Mouse (Mus musculus): ENCODE measurements around the gene Vmn1r4.

The Vmn1r4 gene

GRCm38 (mm10) chr6:56917578-56918368 is 6.0 kb upstream of the Vmn1r4 start:
- no peak for DNase-seq (ENCODE audit: low read depth)

- no peak for DNase-seq (ENCODE audit: low read depth)
These were observed 4.3 kb upstream of the Vmn1r4 start for GRCm38 (mm10) chr6:56919330-56920044.

DNA sequence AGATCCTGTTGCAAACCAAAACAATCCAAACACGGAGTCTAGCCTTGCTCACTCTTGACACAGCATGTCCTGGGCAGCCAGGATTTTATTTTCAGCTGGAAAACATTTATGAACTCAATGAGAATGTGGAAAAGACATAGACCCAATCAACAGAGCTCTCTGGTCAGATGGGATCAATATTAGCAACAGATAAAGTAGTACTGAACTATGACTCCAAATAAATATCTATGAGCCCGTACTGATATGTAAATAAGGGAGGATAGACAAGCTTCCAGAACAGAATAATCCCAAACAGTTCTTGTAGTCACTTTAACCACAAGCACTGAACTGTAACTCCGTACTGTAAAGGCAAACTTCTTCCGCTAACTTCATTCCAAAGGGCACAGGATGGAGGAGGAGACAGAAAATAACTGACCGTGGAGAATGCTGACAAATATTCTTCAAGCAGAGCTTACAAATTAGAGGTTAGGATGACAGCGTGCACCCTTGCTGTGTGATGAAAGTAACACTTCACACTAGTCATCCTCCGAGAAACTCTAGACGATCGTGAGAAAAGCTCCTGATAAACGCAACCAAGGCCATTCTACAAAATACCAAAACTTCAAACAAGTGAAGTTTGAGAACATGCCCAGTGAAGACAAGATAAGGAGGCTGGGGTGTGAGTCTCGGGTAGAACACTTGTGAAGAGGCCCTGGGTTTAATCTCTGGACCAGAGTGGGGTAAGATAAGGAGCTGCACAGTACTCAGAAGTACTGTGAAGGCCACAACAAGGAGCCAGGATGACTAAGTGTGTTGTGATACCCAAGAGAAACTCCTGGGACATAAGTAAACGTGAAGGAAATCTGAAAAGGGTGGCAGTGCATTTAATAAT is 3.4 kb upstream of the Vmn1r4 start:
- DNase-seq (ENCODE audit: low read depth) = no peak

GRCm38 (mm10) chr6:56923331-56923725 is 487 bp upstream of the Vmn1r4 start:
- DNase-seq (ENCODE audit: low read depth) = no peak

- DNase-seq (ENCODE audit: low read depth) = no peak
These were observed 8.0 kb downstream of the Vmn1r4 start for GRCm38 (mm10) chr6:56931648-56932415.

GRCm38 (mm10) chr6:56932464-56932863 is 8.6 kb downstream of the Vmn1r4 start:
- no peak for DNase-seq (ENCODE audit: low read depth)

DNA sequence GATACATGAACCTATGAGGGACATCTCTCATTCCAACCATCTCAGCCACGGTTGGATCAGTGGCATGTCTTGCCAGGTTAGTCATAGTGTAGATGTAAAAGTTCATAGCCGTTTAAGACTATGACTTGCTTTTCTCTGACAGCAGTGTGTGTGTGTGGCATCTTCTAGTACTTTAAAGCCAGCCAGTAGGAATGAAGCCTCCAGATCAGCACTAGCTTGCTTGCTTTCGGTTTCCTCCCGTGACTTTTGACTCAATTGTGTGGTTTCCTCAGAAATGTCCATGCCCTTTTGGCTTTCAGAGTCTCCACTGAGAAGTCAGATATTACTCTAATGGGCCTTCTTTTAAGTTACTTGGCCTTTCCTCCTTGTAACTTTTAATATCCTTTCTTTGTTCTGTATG is 10.6 kb downstream of the Vmn1r4 start:
- no peak for DNase-seq (ENCODE audit: low read depth)

- DNase-seq (ENCODE audit: low read depth) = no peak
These were observed 32.6 kb downstream of the Vmn1r4 start for GRCm38 (mm10) chr6:56956436-56956835.

DNA sequence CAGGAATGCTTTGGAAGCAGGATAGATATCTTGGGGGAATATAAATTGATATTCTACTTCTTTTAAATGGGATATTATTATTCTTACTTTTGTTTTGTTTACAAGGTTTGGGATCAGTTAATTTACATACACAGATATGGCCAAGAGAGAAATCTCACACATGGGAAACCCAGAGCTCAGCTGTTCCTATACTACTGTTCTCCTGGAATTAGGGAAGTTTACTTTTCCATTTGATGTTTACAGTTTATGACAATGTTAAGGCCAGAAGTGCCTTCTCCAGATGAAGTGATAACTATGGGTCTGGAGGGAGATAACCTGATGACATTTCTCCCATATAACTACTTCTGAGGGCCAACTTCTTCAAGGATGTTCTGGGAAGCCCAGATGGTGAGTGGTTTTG is 46.2 kb downstream of the Vmn1r4 start, which contains the start of gene Vmn1r5:
Gene Vmn1r5 (plus strand): TSS at position 301 of the 400 bp plus-strand sequence.
- no peak for DNase-seq (ENCODE audit: low read depth)

GRCm38 (mm10) chr6:56996943-56997342 is 73.1 kb downstream of the Vmn1r4 start, which contains the start of gene Vmn1r6:
Gene Vmn1r6, plus strand, starts transcription at chr6:56997243.
- no peak for DNase-seq (ENCODE audit: low read depth)
